Mouse (Mus musculus) heart, postnatal 0 days (tissue): ENCODE data around the gene Rnf187.

Experiments used
- CTCF ChIP-seq: IDR thresholded peaks from 2 replicates; pipeline ENCODE4 v1.5.1; 2016; ENCODE audit warnings: antibody characterized with exemption, control low read depth, low read depth
- EP300 ChIP-seq: IDR thresholded peaks from 2 replicates; pipeline ENCODE4 v1.6.1; 2016; ENCODE audit warnings: antibody characterized with exemption, low read depth

DNA sequence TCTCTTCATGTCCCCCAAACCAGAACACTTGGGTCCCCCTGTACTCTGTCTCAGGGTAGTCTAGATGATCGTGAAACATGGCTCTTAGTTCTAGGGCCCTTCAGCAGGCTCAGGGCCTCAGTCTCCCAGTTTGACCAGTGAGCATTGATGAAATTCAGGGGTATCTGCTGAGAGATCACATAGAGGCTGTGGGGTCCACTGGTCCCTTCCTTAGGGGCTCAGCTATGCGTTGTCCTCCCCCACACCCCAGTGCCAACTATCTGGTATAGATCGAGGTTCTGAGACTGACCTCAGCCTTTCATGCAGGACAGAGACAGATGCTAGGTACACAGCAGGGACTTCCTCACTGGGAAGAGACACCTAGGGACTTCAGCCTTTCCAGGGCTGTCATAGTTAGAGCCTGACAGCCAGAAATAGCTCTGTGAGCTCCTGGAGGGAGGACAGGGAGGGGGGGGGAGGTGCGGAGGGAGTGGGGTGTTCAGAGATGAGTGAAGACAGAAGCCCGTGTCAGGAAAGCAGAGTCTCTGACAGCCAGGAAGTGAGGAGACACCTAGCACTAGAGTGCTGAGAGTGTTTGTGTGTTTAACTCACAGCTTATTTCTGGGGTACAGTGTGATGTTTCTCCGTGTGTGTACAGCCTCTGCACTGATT is 45.1 kb upstream of the Rnf187 start:
- no peak for TF ChIP-seq CTCF
- peak; percentile 24; the same call in 1 of the 2 replicates for TF ChIP-seq EP300
